Mouse (Mus musculus): ENCODE results near the gene Ubfd1.

The Ubfd1 gene

DNA sequence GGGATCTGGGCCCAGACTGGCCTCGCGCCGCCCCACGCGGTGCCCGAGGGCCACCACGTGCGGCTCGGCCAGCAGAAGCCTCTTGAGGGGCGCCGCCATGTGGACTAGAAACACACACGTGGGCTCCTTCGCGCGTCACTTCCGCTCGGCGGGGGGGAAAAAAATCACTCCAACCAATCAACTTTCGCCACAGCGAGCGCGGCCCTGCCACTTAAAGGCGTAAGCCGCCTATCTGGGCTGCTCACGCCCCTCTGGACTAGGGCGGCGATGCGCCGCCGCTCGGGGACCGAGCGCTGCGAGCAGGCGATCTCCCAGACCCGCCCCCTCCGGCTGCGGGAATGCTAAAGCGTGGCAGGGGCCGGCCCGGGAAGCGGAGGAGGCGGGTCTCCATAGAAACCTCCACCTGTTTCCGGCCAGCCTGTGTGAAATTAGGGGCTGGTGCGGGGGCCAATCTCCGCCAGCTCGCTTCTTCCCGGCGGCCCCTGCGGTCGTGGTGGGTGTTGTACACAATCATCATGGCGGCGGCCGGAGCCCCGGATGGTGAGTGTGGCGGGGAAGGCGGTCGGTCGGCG is at the start of gene Ubfd1, which contains the start of gene Ears2:
TSS of gene Ubfd1 (plus strand) at position 231 of the 572 bp plus-strand sequence.
TSS of gene Ears2 (minus strand) at position 319 of the 572 bp plus-strand sequence.
- peak; percentile 89 to 96 for DNase-seq (ENCODE audit: low read depth in 2 of 2, low spot score in 2 of 2)

DNA sequence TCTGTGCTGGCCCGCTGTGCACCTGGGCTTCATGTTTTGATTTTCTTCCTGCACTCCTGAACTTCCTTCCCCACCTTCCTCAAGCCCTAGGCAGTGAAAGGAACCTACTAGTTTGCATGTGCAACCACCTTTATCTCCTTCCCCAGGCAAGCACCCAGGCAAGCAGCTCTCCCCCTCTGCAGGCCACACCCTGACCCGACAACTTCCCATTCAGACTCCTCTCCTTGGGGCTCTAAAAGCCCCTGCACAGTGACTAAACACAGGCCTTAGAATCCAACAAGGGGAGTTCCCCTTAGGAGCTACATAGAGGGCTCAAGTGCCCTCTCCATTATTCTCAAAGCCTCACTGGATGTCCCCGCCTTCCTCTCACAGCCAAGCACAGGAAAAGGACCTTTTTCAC is 48.7 kb upstream of the Ubfd1 start:
- DNase-seq (ENCODE audit: low read depth in 2 of 2, low spot score in 2 of 2), result no peak

DNA sequence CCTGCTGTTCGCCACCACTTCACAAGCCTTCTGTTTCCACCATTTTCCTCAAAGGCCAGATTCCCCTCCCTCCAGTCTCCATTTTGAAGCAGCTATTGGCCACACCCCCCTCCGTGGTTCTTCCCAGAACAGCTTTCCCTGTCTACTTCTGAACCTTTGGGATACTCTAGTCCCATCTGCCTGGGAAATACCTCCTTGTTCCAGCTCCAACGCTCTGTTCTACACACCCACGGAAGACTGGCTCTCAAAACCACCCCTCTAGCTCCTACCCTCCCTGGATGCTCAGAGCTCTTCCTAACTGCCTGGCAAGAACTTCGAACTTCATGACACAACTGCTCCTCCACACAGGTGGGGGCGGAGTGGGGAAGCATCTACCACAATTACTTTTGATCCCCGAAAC is 48.0 kb upstream of the Ubfd1 start:
- no peak for DNase-seq (ENCODE audit: low read depth in 2 of 2, low spot score in 2 of 2)

DNA sequence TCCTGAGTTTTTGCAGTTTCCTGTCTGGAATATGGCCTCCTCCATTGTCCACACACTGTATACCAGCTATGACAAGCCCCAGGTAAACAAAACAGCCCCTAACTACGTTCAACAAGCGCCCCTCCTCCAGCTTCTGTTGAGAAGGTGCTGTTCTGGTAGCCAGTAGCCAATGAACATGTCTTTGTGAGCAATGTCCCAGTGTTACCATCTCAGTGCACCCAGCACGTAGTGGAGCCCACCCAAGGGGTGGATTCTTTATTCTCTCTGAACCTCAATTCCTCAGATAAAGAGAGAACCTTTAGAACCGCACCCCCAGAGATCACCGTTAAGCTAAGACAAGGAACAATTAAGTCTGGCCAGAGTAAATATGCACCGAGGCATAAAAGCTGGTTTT is 46.7 kb upstream of the Ubfd1 start:
- DNase-seq (ENCODE audit: low read depth in 2 of 2, low spot score in 2 of 2), result no peak

DNA sequence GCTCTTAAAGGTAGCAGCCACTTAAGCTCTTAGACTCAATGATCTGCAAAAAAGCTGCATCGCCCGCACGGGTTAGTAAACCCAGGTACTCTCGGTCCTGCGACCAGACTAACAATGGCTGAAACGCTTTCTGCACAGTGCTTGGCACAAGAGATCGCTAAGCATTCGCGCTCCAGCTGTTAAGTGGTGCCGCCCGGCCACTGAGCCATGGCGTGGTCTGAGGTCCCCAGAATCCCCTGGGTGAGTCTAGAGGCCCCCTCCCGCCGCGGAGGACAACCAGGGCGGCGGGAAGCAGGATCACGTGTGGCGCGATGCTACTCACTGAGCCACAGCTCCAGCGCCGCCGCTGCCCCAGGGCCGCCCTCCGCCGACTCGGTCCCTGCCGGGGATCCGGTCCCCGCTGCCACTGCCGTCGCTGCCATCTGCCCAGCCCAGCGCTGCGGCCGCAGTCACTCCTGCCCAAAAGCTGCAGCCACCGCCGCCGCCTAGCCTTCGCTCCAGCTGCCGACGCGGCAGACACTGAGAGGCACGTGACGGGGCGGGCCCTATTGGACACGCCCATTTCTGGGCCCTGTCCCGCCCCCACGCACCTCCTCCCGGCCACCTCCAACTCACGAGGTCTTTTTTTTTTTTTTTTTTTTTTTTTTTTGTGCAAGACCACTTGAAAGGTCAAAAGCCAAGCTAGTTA is 46.2 kb upstream of the Ubfd1 start, which contains the start of gene Gga2:
TSS of gene Gga2 (minus strand) at position 556 of the 688 bp plus-strand sequence.
- peak; percentile 48 to 73 for DNase-seq (ENCODE audit: low read depth in 2 of 2, low spot score in 2 of 2)

DNA sequence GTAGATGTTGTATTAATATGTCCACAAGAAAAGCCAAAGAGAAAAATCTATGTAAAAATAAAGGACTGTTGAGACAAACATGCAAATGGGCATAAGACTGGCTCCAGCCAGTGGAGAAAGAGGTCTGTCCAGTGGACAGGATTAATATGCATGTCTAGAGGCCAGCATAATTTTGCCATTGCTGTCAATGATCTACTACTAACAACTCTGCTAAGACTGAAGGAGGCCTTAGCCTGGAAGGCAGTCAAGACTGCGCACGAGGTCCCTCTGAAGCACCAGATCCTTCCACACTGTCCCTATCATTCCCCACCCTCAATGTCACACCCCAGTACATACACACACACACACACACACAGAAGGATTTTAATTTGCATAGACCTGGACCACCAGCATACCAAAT is 44.8 kb upstream of the Ubfd1 start:
- DNase-seq (ENCODE audit: low read depth in 2 of 2, low spot score in 2 of 2), result no peak

DNA sequence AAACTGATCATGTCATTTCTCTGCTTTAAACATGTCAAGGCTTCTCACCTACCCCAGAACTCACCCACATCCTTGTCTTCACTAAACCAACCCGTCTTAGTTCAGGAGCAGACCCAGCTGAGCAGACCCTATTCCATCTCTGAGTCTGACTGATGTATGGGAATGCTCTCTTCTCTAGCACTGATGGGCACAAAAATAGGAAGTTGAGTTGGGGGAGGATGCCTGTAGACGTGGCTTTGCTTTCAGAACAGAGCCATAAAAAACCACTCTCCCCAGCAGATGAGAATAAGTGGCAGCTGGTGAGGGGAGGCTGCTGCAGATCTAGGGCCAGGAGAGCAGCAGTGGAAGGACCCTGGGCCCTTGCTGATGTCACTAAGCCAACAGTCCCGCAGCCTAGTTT is 33.6 kb upstream of the Ubfd1 start:
- DNase-seq (ENCODE audit: low read depth in 2 of 2, low spot score in 2 of 2), result no peak

DNA sequence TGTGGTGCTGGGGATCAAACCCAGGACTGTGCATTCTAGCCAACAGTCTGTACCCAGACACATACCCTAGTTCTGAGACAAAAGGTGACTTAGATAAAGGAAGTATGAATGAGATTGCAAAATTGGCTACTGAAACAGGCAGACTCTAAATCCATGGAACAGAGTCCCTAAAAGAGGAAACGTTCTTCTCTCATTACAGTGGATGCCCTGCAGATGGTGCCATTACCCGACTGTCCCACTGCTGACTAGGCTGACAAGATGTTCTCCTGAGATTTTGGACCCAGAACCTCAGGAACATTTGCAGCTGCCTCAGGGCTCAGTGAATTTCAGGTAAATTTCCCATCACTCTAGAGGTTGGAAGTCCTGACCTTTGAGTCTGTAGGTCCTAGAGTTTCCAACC is 32.6 kb upstream of the Ubfd1 start:
- DNase-seq (ENCODE audit: low read depth in 2 of 2, low spot score in 2 of 2), result no peak

DNA sequence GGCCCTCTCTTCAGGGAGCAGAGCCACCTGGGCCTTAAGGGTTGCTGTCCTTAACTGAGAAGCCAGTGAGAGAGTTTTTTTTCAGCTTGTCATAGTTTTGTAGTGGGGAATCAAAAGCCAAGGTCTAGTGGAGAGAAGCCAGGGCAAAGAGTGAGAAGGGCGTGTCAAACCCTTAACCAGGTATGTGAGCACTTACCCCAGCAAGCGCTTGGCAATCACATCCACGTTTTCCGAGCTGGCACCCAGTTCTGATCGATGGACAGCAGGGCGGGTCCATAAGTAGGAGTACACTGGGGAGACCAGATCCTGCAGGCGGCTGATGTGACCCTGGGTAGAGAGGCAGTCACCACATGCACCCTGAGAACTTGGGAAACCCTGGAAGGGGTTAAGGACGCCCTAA is 22.9 kb upstream of the Ubfd1 start:
- DNase-seq (ENCODE audit: low read depth in 2 of 2, low spot score in 2 of 2), result no peak

DNA sequence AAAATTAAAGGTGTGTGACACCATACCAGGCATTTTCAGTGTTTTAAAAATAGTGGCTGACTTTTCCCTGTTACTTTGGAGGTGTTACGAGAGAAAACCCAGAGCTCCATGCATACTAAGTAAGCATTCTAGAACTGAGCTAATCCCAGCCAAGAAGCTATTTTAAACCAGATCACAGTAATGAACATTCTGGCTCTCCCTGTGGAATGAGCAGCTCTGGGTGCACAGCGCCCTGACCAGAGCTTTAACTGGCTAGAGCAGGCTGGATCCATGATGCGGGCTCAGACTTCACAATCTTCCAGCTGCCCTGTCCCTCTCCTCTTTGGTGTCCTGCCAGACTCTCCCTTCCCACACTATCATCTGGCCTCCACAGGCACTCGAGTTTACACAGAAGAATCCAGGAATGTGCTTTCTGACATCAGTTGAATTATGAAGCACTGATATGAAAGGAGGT is 21.8 kb upstream of the Ubfd1 start:
- DNase-seq (ENCODE audit: low read depth in 2 of 2, low spot score in 2 of 2), result no peak

DNA sequence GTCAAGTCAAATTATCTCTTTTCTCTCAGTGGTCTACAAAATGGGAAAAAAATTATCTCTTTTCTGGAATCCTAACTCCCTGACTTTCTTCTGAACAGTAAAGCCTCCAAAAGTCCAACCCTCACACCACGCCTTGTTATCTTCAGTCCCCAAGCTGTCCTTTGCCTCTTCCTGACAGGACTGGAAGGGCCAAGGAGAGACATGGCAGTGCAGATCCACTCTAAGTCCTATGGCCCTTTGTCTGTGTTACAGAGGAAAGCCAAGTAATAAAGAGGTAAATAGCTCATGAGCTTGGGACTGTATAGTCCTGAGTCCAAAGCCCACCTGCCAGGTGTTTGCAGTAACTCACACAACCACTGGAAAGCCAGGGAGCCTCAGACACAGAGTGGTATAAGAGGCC is 21.3 kb upstream of the Ubfd1 start:
- DNase-seq (ENCODE audit: low read depth in 2 of 2, low spot score in 2 of 2), result no peak

DNA sequence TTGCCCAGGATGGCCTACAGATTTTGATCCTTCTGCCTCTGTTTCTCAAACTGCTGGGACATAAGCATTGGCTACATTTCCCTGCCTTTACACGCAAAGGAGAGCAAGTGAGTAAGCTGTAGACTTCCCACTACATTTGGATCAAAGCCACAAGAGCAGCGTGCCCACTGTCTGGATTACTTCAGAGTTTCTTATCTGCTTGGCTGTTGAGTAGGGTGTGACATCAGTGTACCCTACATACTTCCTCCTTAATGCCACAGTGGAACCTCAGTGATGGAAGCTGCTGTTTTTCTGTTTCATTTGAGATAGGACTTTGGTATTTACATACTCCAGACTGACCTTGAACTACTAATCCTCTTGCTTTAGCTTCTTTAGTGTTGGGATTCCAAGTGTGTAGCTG is 20.2 kb upstream of the Ubfd1 start:
- no peak for DNase-seq (ENCODE audit: low read depth in 2 of 2, low spot score in 2 of 2)

DNA sequence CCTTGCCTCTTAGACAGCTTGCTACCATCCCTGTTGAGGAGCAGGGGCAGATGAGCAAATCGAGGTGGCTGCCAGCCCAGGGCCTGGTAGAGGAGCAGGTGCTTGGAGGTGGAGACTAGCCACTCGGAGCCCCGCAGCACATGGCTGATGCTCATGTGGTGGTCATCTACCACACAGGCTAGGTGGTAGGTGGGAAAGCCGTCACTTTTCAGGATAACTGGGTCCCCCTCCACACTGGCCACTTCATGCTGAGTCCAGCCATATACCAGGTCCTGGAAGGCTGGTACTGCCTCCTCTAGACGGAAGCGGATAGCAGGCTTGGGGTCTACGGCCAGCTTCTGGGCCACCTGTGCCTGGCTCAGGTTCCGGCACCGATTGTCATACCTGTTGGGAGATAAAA is 18.8 kb upstream of the Ubfd1 start:
- DNase-seq (ENCODE audit: low read depth in 2 of 2, low spot score in 2 of 2), result no peak

DNA sequence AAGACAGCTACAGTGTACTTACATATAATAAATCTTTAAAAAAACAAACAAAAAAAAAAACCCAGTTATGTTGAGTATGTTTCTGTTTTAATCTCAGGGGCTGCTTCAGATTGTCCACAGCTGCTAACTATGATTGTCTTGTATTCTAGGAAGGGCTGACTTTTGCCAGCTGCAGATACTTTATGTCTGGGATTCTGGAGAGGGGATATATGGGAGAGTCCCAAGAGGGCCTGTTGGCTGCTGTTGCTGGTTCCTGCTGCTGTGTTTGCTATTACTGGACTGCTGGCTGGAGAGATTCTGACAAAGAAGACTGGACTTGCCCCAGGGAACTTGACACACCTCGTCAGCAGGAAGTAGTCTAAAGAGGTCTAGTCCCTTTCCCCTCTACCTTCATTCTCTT is 16.1 kb upstream of the Ubfd1 start:
- no peak for DNase-seq (ENCODE audit: low read depth in 2 of 2, low spot score in 2 of 2)

DNA sequence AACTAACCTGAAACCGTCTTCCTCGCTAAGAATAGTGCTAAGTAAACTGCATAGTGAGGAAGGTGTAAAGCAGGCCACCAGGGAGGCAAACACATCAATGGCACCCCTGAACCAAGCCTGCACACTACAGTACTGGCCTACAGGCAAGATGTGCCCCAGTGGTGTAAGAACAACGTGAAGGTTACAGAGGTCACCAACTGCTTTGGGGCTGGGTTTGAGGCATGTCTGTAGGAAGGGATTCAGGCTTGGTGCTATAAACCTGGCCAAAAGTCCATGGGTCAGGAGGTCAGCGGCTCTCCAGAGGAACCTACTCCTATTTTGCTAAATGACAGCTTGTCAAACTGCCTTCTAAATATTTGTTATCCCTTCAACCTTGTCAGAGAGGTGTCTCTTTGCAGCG is 10.3 kb upstream of the Ubfd1 start:
- no peak for DNase-seq (ENCODE audit: low read depth in 2 of 2, low spot score in 2 of 2)

DNA sequence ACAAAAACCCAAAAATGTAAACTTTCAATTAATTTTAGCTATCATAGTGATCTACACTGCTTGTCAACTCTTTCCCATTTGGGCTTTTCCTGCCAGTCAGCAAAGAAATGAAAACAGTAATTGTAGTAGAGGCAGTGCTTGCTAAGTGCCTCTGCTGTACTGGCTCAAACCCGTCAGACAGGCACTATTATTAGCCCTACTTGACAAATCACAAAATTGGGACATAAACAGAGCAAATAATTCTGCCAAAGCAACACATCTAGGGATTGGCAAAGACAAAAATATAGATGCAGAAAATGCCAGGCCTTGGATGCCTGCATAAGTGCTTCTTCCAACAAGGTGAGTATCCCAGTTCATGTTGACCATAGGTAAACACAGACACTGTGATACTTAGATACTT is 1.3 kb upstream of the Ubfd1 start:
- DNase-seq (ENCODE audit: low read depth in 2 of 2, low spot score in 2 of 2), result no peak

DNA sequence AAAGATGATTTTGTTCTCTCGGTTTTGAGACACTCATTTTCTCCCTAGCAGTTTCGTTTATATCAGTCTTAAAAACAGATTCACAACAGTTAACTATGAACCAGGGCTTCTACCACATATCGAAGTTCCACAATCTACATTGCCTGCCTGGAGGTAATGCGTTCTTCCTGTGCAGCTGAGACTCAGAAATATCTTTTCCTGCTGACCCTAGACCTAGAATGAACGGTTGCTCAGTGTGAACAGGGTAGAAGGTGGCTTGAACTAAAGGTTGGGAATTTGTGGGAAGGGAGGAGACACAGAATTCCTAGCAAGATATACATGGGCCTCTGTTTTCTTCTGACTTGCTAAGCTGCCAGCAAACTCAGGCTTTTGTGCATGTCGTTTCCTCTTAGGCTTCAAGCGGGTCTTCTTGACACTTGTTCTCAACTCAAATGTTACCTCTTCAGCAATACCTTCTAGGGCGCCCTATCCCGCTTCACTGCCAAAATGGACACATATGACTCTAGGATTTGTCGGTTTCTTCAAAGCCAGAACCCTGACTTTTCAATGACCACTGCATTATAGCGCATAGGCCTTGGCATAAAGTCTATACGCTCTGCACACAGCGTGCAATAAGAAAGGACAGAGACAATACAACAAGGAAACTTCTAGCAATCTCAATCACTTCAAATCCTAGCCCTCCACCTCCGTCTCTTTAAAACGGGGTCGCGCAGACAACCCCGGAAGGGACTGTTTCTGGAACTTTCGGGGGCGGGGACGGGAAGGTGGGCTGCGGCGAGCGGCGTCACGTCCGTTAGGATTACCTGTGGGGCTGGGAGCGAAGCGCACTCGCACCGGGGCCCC is 652 bp upstream of the Ubfd1 start:
- no peak for DNase-seq (ENCODE audit: low read depth in 2 of 2, low spot score in 2 of 2)

DNA sequence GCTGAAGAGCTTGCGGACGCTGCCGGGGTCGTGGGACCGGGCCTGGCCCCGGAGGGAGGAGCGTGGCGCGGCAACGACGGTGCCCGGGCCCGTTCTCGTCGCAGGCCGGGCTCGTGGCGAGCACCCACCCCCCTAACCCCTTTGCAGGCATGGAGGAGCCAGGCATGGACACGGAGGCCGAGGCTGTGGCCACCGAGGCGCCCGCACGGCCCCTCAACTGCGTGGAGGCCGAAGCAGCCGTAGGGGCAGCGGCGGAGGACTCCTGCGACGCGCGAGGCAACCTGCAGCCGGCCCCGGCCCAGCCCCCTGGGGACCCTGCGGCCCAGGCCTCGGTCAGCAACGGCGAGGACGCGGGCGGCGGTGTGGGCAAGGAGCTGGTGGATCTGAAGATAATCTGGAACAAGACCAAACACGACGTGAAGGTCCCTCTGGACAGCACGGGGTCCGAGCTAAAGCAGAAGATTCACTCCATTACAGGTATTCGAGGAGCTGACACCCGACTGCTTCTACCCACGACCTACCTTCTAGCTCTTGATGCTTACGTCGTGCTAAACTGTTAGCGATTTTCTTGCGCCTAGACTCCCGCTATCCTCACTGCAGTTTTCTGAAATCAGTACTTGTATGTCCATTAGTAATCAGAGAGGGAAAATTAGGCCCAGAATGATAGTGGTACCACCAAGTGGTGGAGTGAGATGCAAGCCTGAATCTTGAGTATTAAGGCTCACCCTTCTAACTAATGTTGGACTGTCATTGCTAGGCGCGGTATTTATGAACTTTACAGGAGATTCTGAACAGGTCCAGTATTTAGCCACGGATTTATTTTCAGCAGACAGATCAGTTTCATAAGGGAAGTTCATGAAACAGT is 774 bp downstream of the Ubfd1 start:
- DNase-seq (ENCODE audit: low read depth in 2 of 2, low spot score in 2 of 2), result peak in 1 of 2 experiments; percentile 4

DNA sequence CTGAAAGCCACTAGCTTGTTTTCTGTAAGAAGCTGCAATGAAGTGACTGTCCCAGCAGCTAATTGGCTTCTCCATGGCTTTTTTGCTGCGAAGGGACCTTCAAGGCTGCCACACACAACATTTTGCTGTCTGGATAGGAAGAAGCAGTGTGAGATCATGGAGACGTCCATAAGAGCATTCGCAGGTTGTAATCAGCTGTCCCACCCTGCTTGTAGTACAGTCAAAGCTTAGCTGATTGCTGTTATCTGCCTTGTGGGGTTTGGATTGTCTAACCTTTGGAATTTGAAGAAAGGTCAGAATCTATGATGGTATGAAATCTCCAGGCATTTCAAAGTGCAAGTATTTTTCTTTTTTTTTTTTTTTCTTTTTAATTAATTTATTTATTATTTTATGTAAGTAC is 7.4 kb downstream of the Ubfd1 start:
- DNase-seq (ENCODE audit: low read depth in 2 of 2, low spot score in 2 of 2), result no peak

DNA sequence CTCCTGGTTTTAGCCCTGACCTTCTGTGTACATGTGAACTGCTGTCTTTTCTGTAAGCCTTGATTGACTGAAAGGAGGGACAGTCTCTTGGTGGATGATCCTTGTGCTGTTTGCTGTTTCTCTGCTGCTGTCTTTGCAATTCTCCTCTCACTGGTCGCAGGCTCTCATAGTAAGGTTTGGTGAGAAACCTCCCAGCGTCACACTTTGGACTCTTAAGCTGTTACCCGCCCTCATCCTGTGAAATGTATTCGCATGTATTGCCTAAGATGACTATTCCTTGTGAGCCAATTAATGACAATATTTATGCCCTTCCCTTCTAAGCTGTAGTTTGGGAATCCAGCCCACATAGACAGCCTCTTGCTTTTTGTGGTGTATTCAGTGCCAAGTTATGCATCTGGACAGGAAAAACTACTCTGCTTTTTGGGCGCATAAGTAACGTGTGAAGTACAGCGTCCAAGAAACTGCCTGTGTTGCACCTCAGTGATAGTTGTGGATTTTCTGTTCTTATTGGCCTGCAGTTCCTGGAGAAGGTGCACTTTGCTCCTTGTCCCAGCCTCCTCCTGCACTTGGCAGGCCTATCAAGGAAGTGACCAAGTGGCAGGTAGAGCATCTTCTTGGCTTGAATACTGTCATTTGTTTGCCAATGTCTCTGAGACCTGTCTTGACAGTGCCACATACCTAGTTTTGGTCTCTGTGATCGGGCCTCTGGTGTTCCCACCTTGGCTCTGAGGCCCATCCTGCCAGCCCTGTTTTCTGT is 13.0 kb downstream of the Ubfd1 start:
- no peak for DNase-seq (ENCODE audit: low read depth in 2 of 2, low spot score in 2 of 2)
